Mouse (Mus musculus) cerebellum, adult 2 months (tissue): ENCODE data around the gene Fbxw7.

ENCODE experiments used
- CTCF ChIP-seq: fragments of 200-500 bp; IDR thresholded peaks from 2 replicates; pipeline ENCODE4 v1.5.1; 2011; ENCODE audit warnings: low read depth, mild to moderate bottlenecking, control low read depth, low read length, moderate library complexity, borderline replicate concordance; ENCODE audit not compliant: insufficient read depth
- POLR2A ChIP-seq: fragments of 200-500 bp; IDR thresholded peaks from 2 replicates; pipeline ENCODE4 v1.6.1; 2011; ENCODE audit warnings: low read length, control low read depth, borderline replicate concordance; ENCODE audit not compliant: insufficient read depth

GRCm38 (mm10) chr3:84820654-84821201 is 5.7 kb downstream of the Fbxw7 start:
- TF ChIP-seq CTCF: no peak
- TF ChIP-seq POLR2A: no peak
